Mouse (Mus musculus) stomach, embryonic 16.5 days (tissue): ENCODE measurements around the gene Zkscan1. TPM values are rescaled to one million over a fixed set of nuclear protein-coding genes. Genes with fewer than 3 reads are reported as not detected.

Experiments
- ATAC-seq: fragments of 200-750 bp; cut with Nextera tagmentation; 2 replicates; pipeline ENCODE4 v1.8.0; 2017; ENCODE audit warnings: moderate number of reproducible peaks, moderate TSS enrichment; ENCODE audit not compliant: insufficient read depth, low FRiP score
- H3K27ac ChIP-seq: fragments of 300-500 bp; sonication (generic); 2 replicates; pipeline ENCODE4 v1.5.1; 2014; ENCODE audit warnings: low read length
- H3K27me3 ChIP-seq: fragments of 300-500 bp; sonication (generic); 2 replicates; pipeline ENCODE4 v1.6.1; 2014; ENCODE audit warnings: low read length, control low read depth, mixed read lengths; ENCODE audit not compliant: control insufficient read depth, insufficient read depth
- H3K36me3 ChIP-seq: fragments of 300-500 bp; sonication (generic); 2 replicates; pipeline ENCODE4 v1.6.1; 2014; ENCODE audit warnings: low read length; ENCODE audit not compliant: control insufficient read depth, insufficient read depth
- H3K4me1 ChIP-seq: fragments of 300-500 bp; sonication (generic); 2 replicates; pipeline ENCODE4 v1.6.1; 2014; ENCODE audit warnings: low read length, control low read depth, mixed read lengths; ENCODE audit not compliant: control insufficient read depth, insufficient read depth
- H3K4me2 ChIP-seq: fragments of 300-500 bp; sonication (generic); 2 replicates; pipeline ENCODE4 v1.6.1; 2014; ENCODE audit warnings: low read depth, low read length, mixed read lengths
- H3K4me3 ChIP-seq: fragments of 300-500 bp; sonication (generic); replicated peaks from 2 replicates; pipeline ENCODE4 v1.5.1; 2014; ENCODE audit warnings: mild to moderate bottlenecking, low read length
- H3K9ac ChIP-seq: fragments of 300-500 bp; sonication (generic); 2 replicates; pipeline ENCODE4 v1.6.1; 2014; ENCODE audit warnings: low read length
- H3K9me3 ChIP-seq: fragments of 300-500 bp; sonication (generic); replicated peaks from 2 replicates; pipeline ENCODE4 v1.6.1; 2016; ENCODE audit warnings: low read length, control low read depth; ENCODE audit not compliant: control insufficient read depth
- WGBS: fragments of 180-500 bp; shearing (Covaris S2); extraction: QIAGEN DNeasy Blood & Tissue Kit; methylation state at CpG from one replicate; pipeline ENCODE4 v1.1.7; 2014; 5-methylcytosine and 5-hydroxymethylcytosine counted together
- polyA plus RNA-seq: library from polyadenylated mRNA; unstranded; fragments of >200 nt; fragmentation: Nextera tagmentation; extraction: Ambion mirVana; gene quantifications from 2 replicates; pipeline ENCODE4 v1.2.1, GENCODE M21; 2015

Zkscan1 gene
- polyA plus RNA-seq, 1 experiment from 2014 or later, result 16.5 TPM

DNA sequence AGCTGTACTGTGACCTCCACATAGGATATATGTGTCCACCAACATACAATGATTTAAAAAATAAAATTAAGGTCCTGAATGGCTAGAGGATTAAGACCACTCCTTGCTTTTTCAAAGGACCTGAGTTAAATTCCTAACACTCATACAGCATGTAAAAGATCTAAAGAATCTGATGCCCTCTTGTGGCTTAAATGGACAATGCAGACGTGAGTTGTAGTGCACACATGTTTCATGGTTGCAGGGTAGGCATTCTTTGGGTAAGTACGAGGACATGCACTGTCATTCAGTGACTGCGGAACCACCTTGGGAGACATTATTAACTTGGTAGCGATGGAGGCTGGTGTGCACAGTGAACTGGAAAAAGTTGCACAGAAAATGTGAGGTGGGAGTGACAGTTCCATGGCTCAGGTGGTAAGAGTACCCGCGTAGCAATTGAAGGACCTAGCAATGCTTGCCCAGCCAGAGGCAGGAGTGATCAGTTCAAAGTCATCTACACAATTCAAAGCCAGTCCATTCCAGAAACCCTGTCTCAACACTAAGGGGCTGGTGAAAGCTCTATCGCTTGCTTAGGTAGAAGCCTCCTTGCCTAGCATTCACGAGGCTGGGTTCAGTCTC is 53.2 kb downstream of the Zkscan1 start:
- H3K4me1 ChIP-seq, result no peaks in the 10 kb centered on the region
- no peaks in the 10 kb centered on the region for H3K9me3 ChIP-seq
- ATAC-seq, result no peak
- H3K4me2 ChIP-seq, result no peak overlapping the region
- H3K36me3 ChIP-seq, result no peaks in the 10 kb centered on the region; the same call in 1 of the 2 replicates
- H3K9ac ChIP-seq, result no peak overlapping the region
- 56% methylated on average over 8 of the region's 8 CpGs for WGBS
- no peak overlapping the region for H3K27ac ChIP-seq
- no peaks in the 10 kb centered on the region for H3K27me3 ChIP-seq
- H3K4me3 ChIP-seq, result no peak overlapping the region

DNA sequence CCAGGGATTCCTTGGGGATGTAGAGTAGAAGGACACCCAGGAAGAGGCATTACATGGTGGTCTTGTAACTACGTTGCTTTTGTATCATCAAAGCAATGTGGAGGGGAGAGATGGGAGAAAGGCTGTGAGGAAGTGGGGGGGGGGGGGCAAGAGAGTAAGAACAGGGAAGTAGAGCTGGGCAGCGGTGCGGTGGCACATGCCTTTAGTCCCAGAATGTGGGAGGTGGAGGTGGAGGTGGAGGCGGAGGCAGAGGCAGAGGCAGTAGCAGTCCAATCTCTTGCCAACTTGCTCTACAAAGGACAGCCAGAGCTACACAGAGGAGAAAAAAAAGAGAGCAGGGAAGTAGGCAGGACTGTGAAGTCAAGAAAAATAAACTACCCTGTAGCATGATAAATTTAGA is 53.7 kb downstream of the Zkscan1 start:
- Histone ChIP-seq H3K4me2 (no peak overlapping the region), H3K9me3 (no peaks in the 10 kb centered on the region), H3K4me3 (no peak overlapping the region), H3K36me3 (no peaks in the 10 kb centered on the region; the same call in 1 of the 2 replicates), H3K9ac (no peak overlapping the region), H3K27ac (no peak overlapping the region), H3K4me1 (no peaks in the 10 kb centered on the region), H3K27me3 (no peaks in the 10 kb centered on the region)
- 77% methylated on average over 4 of the region's 4 CpGs for WGBS
- no peak for ATAC-seq

DNA sequence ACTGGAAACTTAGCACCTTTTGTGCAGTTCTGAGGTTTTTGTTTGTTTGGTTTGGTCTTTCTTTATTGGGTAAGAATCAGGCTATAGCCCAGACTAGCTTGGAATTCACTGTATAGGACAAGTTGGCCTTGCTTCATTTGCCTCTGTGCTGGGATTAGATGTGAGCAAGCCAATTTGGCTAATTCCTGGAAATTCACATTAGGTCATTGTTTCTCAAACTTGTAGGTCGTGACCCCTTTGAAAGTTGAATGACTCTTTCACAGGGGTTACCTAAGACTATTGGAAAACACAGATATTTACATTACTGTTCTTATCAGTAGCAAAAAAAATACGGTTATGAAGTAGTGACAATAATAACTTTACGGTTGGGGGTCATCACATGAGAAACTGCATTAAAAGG is 69.5 kb downstream of the Zkscan1 start:
- H3K36me3 ChIP-seq, result peaks cover 12% of the 10 kb centered on the region; the same call in 1 of the 2 replicates
- no peak for ATAC-seq
- no peak overlapping the region for H3K27ac ChIP-seq
- H3K9me3 ChIP-seq, result no peaks in the 10 kb centered on the region
- H3K4me2 ChIP-seq, result peak overlapping the region; percentile 77
- H3K9ac ChIP-seq, result peak overlapping the region; percentile 89; the same call in 1 of the 2 replicates
- no peaks in the 10 kb centered on the region; the same call in 1 of the 2 replicates for H3K4me1 ChIP-seq
- WGBS, result 62% methylated on average over 3 of the region's 3 CpGs
- H3K27me3 ChIP-seq, result no peaks in the 10 kb centered on the region
- H3K4me3 ChIP-seq, result peak overlapping the region; percentile 74

DNA sequence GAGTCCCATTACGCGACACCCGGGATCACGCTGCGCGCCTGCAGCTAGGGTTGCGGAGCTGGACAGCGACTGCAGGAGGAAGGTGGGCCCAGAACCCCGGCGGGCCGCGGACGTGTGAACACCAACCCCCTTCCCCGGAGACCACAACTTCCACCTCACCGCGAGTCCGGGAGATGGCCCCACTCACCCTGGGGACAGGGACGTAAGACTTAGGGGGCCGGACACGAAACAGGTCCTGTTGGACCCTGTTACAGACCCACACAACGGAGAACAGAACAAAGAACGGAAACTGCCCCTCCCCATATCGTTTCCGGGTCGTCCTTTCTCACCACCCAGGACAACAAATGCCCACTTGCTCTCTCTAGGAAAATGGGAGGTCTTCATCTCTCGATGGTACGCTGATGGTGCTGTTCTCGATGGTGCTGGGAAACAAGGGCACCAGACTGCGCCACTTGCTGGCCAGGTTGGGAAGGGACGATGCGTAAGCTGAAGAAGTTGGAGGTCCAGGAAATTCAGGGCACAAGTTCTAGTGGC is 70.6 kb downstream of the Zkscan1 start, which contains the start of gene Zfp113:
Gene Zfp113, minus strand, starts transcription at position 302 of the 534 bp plus-strand sequence.
- Histone ChIP-seq H3K9ac (peak within 1 kb of the TSS; percentile 89), H3K27ac (peak within 1 kb of the TSS; percentile 90), H3K4me3 (peak within 1 kb of the TSS; percentile 74), H3K4me1 (no peaks in the 10 kb centered on the region; the same call in 1 of the 2 replicates), H3K4me2 (peak within 1 kb of the TSS; percentile 77), H3K36me3 (peaks cover 9% of the 10 kb centered on the region; the same call in 1 of the 2 replicates), H3K27me3 (no peaks in the 10 kb centered on the region), H3K9me3 (no peaks in the 10 kb centered on the region)
- ATAC-seq, result peak; percentile 97
- under 1% methylated on average over 31 of the region's 31 CpGs for WGBS

Other genes starting within 250 kb of the Zkscan1 start
- 2.4 and 4.0 TPM in 2 replicates for gene Pilra, start 248.8 kb upstream of the Zkscan1 start, polyA plus RNA-seq
- 0.84 and 0.87 TPM in 2 replicates for gene Pilrb1, start 227.0 kb upstream of the Zkscan1 start, polyA plus RNA-seq
- 1.5 and 1.8 TPM in 2 replicates for gene Pilrb2, start 213.3 kb upstream of the Zkscan1 start, polyA plus RNA-seq
- gene Cyp3a13, start 163.5 kb upstream of the Zkscan1 start, polyA plus RNA-seq, result 14.7 and 15.9 TPM in 2 replicates
- gene Gjc3, start 122.0 kb upstream of the Zkscan1 start, polyA plus RNA-seq, result 0.56 and 1.1 TPM in 2 replicates
- 0.61 and 0.87 TPM in 2 replicates for gene Azgp1, start 103.6 kb upstream of the Zkscan1 start, polyA plus RNA-seq
- not detected in 2 replicates for gene Smok3a, start 63.8 kb upstream of the Zkscan1 start, polyA plus RNA-seq
- gene Smok3b, start 63.7 kb upstream of the Zkscan1 start, polyA plus RNA-seq, result not detected in 2 replicates
- gene Smok3c, start 31.9 kb upstream of the Zkscan1 start, polyA plus RNA-seq, result not detected in 2 replicates
- 44.2 and 45.5 TPM in 2 replicates for gene Zscan21, start 31.8 kb downstream of the Zkscan1 start, polyA plus RNA-seq
- 13.3 and 15.1 TPM in 2 replicates for gene Zfp113, start 70.7 kb downstream of the Zkscan1 start, polyA plus RNA-seq
- gene Cops6, start 76.0 kb downstream of the Zkscan1 start, polyA plus RNA-seq, result 281 and 289 TPM in 2 replicates
- 22.2 and 22.4 TPM in 2 replicates for gene Ap4m1, start 86.9 kb downstream of the Zkscan1 start, polyA plus RNA-seq
- 132 and 136 TPM in 2 replicates for gene Mcm7, start 87.3 kb downstream of the Zkscan1 start, polyA plus RNA-seq
- 73.7 and 74.9 TPM in 2 replicates for gene Taf6, start 102.4 kb downstream of the Zkscan1 start, polyA plus RNA-seq
- gene Cnpy4, start 102.4 kb downstream of the Zkscan1 start, polyA plus RNA-seq, result 44.9 and 47.2 TPM in 2 replicates
- gene Mblac1, start 109.2 kb downstream of the Zkscan1 start, polyA plus RNA-seq, result 6.7 TPM in 2 replicates
- gene Nxpe5, start 140.8 kb downstream of the Zkscan1 start, polyA plus RNA-seq, result 0.06 TPM in 1 of 2 replicates, not detected in the other
- 76.1 and 79.4 TPM in 2 replicates for gene Lamtor4, start 170.4 kb downstream of the Zkscan1 start, polyA plus RNA-seq
- gene BC037034, start 178.9 kb downstream of the Zkscan1 start, polyA plus RNA-seq, result 3.6 and 3.9 TPM in 2 replicates
- 3.8 and 4.5 TPM in 2 replicates for gene Gal3st4, start 187.8 kb downstream of the Zkscan1 start, polyA plus RNA-seq
- 0.13 and 0.41 TPM in 2 replicates for gene Gm43720, start 194.9 kb downstream of the Zkscan1 start, polyA plus RNA-seq
- 15.0 and 17.2 TPM in 2 replicates for gene Gpc2, start 194.9 kb downstream of the Zkscan1 start, polyA plus RNA-seq
- 3.1 and 3.7 TPM in 2 replicates for gene Stag3, start 195.2 kb downstream of the Zkscan1 start, polyA plus RNA-seq